Mouse (Mus musculus) liver, adult (tissue): Measurements from ENCODE around the gene Epyc.
"Not testable (repeated sequence)": the region's sequence is repeated elsewhere in the genome, so short reads cannot be mapped to it uniquely, and the experiment has no call there.

Experiments used
- GATA4 ChIP-seq: IDR thresholded peaks from 2 replicates; pipeline ENCODE4 v1.6.1; 2014; ENCODE audit warnings: mild to moderate bottlenecking, low read length; ENCODE audit not compliant: insufficient replicate concordance

Gene Epyc

DNA sequence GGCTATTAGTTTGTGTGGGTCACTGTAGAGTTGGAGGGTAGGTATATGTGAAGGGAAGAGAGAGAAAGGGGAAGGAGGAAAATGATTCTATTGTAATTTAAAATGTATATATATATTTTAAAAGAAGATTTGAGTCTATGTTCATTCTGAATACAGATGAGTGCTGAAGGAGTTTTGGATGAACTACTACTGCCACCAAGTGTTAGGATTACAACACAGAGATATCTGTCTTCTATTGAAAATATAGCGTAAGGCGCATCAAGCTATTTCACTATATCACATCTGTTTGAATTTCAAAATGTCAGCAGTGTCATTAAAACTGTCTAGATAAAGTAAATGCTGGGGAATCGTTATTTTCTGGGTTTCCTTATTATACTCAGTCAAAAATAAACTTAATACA lies 45.6 kb downstream of the Epyc start:
- no peak for TF ChIP-seq GATA4

DNA sequence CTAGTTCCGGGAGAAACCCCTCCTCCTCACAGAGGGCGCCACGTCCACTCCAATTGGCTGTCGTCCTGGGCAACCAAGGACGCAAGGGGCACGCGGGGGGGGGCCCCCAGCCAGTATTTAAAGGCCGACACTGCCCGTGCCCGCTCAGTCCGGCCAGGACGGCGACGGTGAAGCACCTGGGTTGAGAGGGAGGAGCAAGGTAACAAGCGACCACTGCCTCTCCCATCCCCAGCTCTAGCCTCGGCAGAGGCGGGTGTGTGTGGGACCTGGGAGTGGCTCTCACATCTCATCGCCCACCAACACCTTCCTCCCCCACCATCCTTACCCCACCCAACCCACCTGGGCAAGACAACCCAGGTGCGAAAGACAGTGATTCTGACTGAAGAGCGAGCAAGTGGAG lies 49.0 kb downstream of the Epyc start, which contains the start of gene Ccer1:
Gene Ccer1, plus strand, starts transcription at position 147 of the 400 bp plus-strand sequence.
- TF ChIP-seq GATA4: no peak

DNA sequence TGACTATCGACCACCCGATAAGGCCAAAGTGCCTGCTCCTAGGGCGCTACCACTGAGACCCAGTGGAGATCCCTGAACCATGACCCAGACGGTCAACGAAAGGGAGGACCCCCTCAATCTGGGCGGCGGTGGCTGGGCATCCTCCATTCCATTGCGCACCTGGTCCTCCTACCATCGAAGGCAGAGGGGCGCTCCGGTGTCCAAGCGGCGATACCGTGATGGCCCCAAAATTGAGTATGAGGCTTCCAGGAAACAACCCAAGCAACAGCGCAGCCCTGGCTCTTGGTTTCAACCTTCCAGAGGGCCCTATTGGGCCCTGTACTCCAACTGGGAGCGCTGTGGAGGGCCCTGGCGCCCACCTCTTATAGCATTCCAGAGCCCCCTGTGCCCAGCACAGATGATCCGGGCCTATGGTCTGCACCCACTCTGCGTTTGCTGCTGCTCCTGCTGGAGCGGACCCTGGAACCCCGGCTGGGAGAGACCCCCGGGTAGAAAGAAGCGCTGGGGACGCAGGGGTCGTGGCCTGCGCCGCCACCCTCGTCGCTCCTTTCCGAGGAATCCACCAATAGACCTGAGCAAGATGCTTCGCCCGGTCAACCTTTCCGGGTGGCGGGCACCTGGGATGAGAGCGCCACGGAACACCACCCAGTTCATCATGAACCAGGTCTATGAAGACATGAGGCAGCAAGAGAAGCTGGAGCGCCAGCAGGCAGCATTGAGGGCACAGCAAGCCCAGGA lies 49.7 kb downstream of the Epyc start:
- TF ChIP-seq GATA4: no peak

DNA sequence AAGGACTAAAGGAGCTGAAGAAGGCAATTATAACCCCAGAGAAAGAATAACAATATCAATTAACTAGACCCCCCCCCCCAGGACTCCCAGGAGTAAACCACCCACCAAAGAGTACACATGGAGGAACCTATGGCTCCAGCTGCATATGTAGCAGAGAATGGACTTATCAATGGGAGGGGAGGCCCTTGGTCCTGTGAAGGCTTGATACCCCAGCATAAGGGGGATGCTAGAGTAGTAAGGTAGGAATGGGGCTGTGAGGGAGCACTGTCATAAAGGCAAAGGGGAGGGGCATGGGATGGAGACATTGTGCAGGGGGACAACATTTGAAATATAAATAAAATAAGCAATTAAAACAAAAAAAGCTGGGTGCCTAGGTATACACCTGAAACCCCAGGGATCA lies 58.5 kb downstream of the Epyc start:
- no peak for TF ChIP-seq GATA4

DNA sequence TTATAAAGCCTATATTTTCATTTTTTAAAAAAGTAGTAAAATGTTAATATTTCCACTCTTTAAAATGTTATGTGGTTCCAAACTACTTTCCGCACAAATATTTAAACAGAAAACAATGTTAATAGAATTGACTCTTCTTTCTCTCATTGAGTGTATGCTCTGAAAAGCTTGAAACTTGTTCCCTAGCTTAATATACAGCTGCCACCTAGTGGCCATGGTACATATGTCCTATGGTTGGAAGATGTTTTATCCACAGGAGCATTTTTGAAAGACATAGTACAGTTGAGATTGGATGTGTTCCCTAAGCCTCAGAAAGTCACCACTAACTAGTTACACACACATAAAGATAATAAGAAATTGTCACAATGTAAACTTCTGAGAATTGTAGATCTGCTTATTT lies 60.7 kb downstream of the Epyc start:
- TF ChIP-seq GATA4: no peak

DNA sequence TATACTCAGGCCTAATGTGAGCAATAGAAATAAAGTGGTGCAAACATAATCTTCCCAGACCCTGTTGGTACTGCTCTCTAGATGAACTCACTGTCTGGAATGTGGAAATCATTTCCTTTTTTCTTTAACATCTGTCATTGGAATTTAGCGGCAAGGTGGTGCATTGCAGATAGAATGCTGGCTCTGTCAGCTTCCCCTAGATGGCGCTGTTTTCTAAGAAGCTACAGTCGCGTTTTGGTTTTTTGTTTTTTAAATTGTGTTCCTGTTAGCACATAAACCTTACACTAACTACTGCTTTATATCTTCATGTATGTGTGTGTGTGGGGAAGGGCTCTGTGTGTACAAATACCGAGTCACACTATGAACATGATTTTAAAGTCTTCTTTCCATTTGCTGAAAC lies 68.8 kb downstream of the Epyc start:
- no peak for TF ChIP-seq GATA4

DNA sequence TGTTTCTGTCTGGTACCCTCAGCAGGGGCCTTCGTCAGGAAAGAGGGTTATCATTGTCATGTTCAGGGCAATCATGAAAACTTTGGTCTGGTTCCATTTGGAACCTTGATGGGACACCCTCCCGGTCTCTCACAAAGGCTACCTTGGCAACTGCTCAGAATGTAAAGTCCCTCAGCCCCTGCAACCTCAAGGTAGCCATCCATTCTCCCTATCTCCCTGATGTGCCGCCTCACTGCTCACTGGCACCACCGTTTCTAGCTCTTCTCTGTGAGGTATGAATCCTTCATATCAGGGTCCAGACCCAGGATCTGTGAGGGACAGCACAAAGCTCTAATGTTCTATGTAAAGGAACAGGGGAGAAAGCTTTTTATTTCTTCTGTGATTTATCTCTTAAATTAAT lies 70.7 kb downstream of the Epyc start:
- no peak for TF ChIP-seq GATA4

DNA sequence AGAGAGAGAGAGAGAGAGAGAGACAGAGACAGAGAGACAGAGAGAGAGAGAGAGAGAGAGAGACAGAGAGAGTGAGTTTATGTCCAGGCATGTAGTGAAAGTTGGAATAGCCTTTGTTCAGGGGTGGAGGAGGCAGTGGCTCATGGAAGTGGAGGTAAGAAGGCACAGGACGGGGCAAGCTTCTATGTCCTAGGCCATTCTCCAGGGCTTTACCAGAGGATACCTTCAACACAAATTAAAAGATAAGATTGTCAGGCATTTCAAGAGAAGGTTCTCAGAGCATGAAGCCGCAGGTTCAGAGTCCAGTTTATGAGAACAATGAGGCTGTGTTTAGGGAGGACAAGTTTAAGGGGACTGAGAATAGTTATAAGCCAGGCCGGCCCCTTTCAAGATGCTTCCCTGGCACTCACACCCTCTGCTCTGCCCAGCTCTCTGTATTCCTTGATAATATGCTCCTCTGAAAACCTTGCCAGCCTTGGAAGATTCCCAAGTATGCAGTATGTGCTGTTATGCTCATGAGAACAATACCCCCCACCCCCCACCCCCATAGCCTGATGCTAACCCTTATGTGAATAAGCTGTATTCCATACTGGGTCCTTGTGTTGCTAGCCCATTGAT lies 71.5 kb downstream of the Epyc start:
- no peak for TF ChIP-seq GATA4

DNA sequence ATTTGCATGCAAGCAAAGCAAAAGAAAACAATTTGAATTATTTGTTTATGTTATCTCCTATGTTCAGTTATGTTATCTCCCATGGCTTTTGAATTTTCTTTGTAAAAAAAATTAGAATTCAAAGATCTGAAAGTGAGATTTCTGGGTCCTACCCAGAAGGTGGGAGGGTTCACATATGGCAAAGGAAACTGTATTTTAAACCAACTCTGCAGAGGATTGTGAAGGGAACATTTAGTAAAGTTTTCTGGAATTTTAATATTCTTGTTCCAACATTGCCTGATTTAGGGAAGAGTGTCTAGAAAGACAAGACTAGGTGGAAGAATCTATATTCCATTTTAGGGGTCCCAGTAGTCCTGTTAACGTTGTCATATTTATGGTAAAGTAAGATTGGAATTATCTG lies 73.4 kb downstream of the Epyc start:
- TF ChIP-seq GATA4: no peak

DNA sequence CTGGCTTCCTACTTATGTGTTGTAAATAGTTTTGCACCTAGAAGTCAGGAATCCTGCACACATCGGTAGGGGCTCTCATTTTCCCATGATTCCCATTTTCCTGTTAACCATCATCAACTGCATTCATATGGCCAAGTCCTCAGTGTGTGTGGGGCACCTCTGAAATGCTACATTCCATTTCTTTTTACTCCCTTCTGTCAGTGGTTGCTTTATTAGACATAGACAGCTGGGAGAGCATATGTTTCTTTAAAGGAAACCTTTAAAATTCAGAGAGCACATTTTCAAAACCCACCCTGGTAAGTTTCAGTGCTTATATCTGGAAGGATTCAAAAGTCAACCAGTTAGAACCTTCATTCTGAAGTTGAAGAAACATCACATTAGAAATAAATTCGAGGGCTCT lies 74.2 kb downstream of the Epyc start:
- no peak for TF ChIP-seq GATA4

DNA sequence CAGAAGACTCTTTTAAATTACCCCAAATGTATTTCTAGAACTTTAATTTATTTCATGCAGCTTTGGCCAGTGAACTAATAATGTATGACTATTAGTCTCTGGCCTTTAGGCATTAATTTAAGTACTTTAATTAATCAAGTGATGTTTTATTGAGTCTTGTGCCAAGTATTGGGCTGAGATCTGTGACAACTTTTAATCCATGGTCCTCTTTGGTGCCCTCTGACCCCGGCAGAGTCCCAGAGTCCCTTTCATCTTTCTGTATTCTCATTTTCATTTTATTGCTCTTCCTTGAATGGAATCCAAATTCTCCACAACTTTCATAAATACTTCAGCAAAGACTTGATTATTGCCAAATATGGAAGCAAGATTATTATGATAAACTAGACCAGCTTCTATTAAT lies 76.8 kb downstream of the Epyc start:
- TF ChIP-seq GATA4: no peak

DNA sequence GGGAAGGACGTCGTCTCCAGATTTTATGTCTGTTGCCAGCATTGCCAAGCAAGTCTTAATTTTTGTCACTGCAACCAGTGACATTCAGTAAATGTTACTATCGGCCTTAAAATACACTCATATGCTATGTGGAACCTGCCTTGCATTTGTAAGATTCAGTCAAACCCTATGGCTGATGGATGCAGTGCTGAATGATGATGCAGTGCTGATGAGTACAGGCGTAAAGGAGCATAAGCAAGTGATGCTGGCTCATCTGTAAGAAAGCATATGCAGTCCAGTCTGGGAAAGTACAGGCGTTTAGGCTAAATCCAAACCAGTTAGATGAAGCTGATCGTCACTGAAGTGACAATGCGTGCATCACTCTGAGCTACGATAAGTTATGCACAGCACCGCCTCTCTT lies 78.8 kb downstream of the Epyc start:
- no peak for TF ChIP-seq GATA4

DNA sequence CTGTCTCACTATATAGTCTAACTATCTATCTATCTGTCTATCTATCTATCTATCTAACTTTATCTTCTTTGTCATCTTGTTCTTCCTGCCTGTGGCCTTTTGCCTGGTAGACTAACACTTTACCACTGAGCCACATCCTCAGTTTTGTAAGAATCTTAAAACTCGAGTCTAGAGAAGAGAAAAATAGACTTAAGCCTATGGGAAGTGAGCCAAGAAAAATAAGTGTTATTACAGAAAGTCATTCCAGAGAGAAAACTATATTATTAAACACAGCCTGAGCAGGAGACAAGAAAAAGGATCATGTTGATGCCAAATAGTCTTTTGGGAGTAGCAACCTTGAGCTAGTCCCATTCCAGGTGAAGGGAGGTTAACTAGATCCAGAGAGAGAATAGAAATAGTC lies 82.1 kb downstream of the Epyc start:
- TF ChIP-seq GATA4: no peak

DNA sequence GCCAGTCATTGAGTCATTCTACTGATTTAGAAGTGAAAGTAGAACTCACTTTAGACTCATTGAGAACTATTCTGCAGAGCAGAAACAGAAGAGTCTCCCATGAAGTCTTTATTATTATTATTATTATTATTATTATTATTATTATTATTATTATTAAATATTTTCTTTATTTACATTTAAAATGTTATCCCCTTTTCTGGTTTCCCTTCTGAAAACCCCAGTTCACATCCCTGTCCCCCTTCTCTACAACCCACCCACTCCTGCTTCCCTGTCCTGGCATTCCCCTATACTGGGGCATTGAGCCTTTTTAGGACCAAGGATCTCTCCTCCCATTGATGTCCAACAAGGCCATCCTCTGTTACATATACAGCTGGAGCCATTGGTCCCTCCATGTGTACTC lies 82.8 kb downstream of the Epyc start, which contains the start of gene C030005K15Rik:
Gene C030005K15Rik, minus strand, starts transcription at position 101 of the 400 bp plus-strand sequence.
- not testable (repeated sequence) for TF ChIP-seq GATA4
